Mouse (Mus musculus) midbrain, embryonic 10.5 days (tissue): ENCODE measurements around the gene Ccdc32. TPM values are rescaled to one million over a fixed set of nuclear protein-coding genes. Genes with fewer than 3 reads are reported as not detected.

Experiments used
- DNase-seq: peaks from one replicate; pipeline ENCODE4 v3.0.0-alpha.2; 2017; ENCODE audit warnings: low spot score
- H3K27ac ChIP-seq: fragments of 300-500 bp; sonication (generic); replicated peaks from 2 replicates; pipeline ENCODE4 v1.5.1; 2016; ENCODE audit warnings: mild to moderate bottlenecking
- H3K27me3 ChIP-seq: fragments of 300-500 bp; sonication (generic); 2 replicates; pipeline ENCODE4 v1.6.1; 2016; ENCODE audit warnings: low read depth, mild to moderate bottlenecking; ENCODE audit not compliant: poor library complexity, severe bottlenecking
- H3K36me3 ChIP-seq: fragments of 300-500 bp; sonication (generic); 2 replicates; pipeline ENCODE4 v1.6.1; 2016; ENCODE audit warnings: mild to moderate bottlenecking, moderate library complexity
- H3K4me1 ChIP-seq: fragments of 300-500 bp; sonication (generic); 2 replicates; pipeline ENCODE4 v1.6.1; 2016
- H3K4me3 ChIP-seq: fragments of 300-500 bp; sonication (generic); 2 replicates; pipeline ENCODE4 v1.5.1; 2016; ENCODE audit warnings: mild to moderate bottlenecking, moderate library complexity
- H3K9me3 ChIP-seq: fragments of 300-500 bp; sonication (generic); replicated peaks from 2 replicates; pipeline ENCODE4 v1.6.1; 2016; ENCODE audit warnings: mild to moderate bottlenecking
- WGBS: fragments of 180-500 bp; shearing (Covaris S2); methylation state at CpG from one replicate; pipeline ENCODE4 v1.1.7; 2016; 5-methylcytosine and 5-hydroxymethylcytosine counted together
- polyA plus RNA-seq: library from polyadenylated mRNA; unstranded; fragments of >200 nt; fragmentation: Nextera tagmentation; extraction: Ambion mirVana; gene quantifications from 2 replicates; pipeline ENCODE4 v1.2.1, GENCODE M21; 2016

The Ccdc32 gene
- polyA plus RNA-seq, 1 experiment from 2014 or later, result 21.9 TPM

DNA sequence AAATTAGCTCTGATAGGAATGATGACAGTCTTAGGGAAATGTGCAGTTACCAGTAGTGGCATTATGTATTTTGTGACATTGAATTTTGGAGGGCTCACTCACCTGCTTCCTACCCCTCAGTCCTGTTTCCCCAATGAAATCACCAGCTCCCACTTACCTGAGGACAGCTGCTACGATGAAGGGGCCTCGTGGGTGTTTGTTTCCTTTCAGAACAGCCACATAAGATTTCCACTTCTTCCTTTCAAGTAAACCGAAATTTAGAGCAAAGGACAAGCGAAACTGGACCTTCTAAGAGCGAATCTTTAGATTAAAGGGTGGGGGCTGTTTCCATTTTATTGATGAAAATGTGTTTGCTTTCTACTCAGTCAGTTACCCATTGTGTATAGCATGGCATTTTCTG lies 57.1 kb downstream of the Ccdc32 start:
- no peak overlapping the region for H3K4me3 ChIP-seq
- peaks cover 22% of the 10 kb centered on the region for H3K4me1 ChIP-seq
- no peaks in the 10 kb centered on the region for H3K36me3 ChIP-seq
- 85% methylated on average over 5 of the region's 5 CpGs for WGBS
- H3K27me3 ChIP-seq, result peaks cover 69% of the 10 kb centered on the region
- DNase-seq, result no peak
- no peak overlapping the region for H3K27ac ChIP-seq
- no peaks in the 10 kb centered on the region for H3K9me3 ChIP-seq

DNA sequence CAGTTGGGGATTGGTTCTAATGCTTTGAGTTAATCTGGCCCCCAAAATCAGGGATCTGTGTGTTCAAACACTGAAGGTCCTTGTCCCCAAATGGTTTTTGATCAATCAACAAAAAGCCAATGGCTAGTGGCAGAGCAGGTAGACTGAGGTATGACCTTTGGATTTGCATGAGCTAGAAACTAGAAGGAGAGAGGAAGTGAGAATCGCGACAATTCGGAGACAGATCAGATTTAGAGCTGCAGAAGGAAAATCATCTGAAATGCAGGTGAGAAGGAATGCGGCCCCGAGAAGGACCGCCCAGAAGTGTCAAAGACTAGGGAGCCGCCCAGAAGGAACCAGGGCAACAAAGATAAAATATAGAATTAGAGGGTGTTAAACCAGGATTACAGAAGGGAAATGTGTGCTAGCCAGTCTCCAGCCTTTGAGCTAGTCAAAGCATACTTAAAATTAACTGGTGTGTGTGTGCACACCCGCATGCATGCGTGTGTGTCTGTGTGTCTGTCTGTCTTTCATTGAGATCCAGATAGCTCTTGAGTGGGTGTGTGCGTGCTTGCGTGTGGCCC lies 59.5 kb downstream of the Ccdc32 start:
- DNase-seq, result no peak
- H3K9me3 ChIP-seq, result no peaks in the 10 kb centered on the region
- peaks cover 45% of the 10 kb centered on the region for H3K27me3 ChIP-seq
- H3K27ac ChIP-seq, result no peak overlapping the region
- no peaks in the 10 kb centered on the region for H3K36me3 ChIP-seq
- WGBS, result 88% methylated on average over 11 of the region's 11 CpGs
- H3K4me1 ChIP-seq, result peaks cover 5% of the 10 kb centered on the region; the same call in 1 of the 2 replicates
- H3K4me3 ChIP-seq, result no peak overlapping the region

Other genes with a start within 250 kb of the Ccdc32 start
- 3.1 and 7.5 TPM in 2 replicates for gene Disp2, start 249.7 kb downstream of the Ccdc32 start, polyA plus RNA-seq
- 181 and 184 TPM in 2 replicates for gene Knstrn, start 215.4 kb downstream of the Ccdc32 start, polyA plus RNA-seq
- 63.3 and 67.3 TPM in 2 replicates for gene Ivd, start 167.4 kb downstream of the Ccdc32 start, polyA plus RNA-seq
- gene Bahd1, start 129.0 kb downstream of the Ccdc32 start, polyA plus RNA-seq, result 3.8 and 3.9 TPM in 2 replicates
- 14.5 and 17.2 TPM in 2 replicates for gene Chst14, start 102.9 kb downstream of the Ccdc32 start, polyA plus RNA-seq
- 7.0 and 7.9 TPM in 2 replicates for gene Rpusd2, start 5.4 kb upstream of the Ccdc32 start, polyA plus RNA-seq
- gene Knl1, start 17.7 kb upstream of the Ccdc32 start, polyA plus RNA-seq, result 63.9 and 68.4 TPM in 2 replicates
- 95.6 and 97.9 TPM in 2 replicates for gene Rad51, start 83.4 kb upstream of the Ccdc32 start, polyA plus RNA-seq
- 47.4 and 49.9 TPM in 2 replicates for gene Rmdn3, start 127.6 kb upstream of the Ccdc32 start, polyA plus RNA-seq
- gene Gchfr, start 138.4 kb upstream of the Ccdc32 start, polyA plus RNA-seq, result 2.7 and 3.2 TPM in 2 replicates
- gene Gm14137, start 145.1 kb upstream of the Ccdc32 start, polyA plus RNA-seq, result 0.72 and 1.1 TPM in 2 replicates
- 56.1 and 57.4 TPM in 2 replicates for gene Zfyve19, start 179.2 kb upstream of the Ccdc32 start, polyA plus RNA-seq
- gene Dnajc17, start 179.4 kb upstream of the Ccdc32 start, polyA plus RNA-seq, result 24.5 and 26.2 TPM in 2 replicates
- gene Ppp1r14d, start 200.5 kb upstream of the Ccdc32 start, polyA plus RNA-seq, result not detected in 2 replicates
- 1.9 and 2.4 TPM in 2 replicates for gene Spint1, start 208.0 kb upstream of the Ccdc32 start, polyA plus RNA-seq
- 0.83 and 1.9 TPM in 2 replicates for gene Rhov, start 241.9 kb upstream of the Ccdc32 start, polyA plus RNA-seq